Mouse (Mus musculus): ENCODE measurements at regions not wholly inside any gene's neighbourhood (a gene's known extent, or its start where the extent isn't known, plus 50 kb on each side); places are given as distances from the start of the nearest gene placed in this dataset.

- 47% methylated on average over 1 of the region's 1 CpGs for WGBS
- no peak for TF ChIP-seq CTCF (IDR thresholded peaks at IDR 0.05; ENCODE audit: low read depth)
- no peak overlapping the region for H3K27ac ChIP-seq (ENCODE audit: low read depth, low read length)
Observed at GRCm38 (mm10) chr10:37376172-37376571, 237.5 kb upstream of the Marcks start.

GRCm38 (mm10) chr10:37375648-37376047, 236.9 kb upstream of the Marcks start:
- Histone ChIP-seq H3K36me3 (ENCODE audit: control insufficient read depth, insufficient read depth) (no peaks in the 10 kb centered on the region), H3K4me2 (replicated peaks; ENCODE audit: low read depth) (no peak overlapping the region), H3K27me3 (replicated peaks; ENCODE audit: control insufficient read depth, insufficient read depth, low read length) (no peaks in the 10 kb centered on the region), H3K9ac (ENCODE audit: low read depth, low read length) (no peak overlapping the region), H3K9me3 (ENCODE audit: control insufficient read depth) (no peaks in the 10 kb centered on the region), H3K27ac (ENCODE audit: low read depth, low read length) (no peak overlapping the region), H3K4me3 (ENCODE audit: low read depth, low read length) (no peak overlapping the region), H3K4me1 (replicated peaks; ENCODE audit: control insufficient read depth, insufficient read depth, low read length) (no peaks in the 10 kb centered on the region; the same call in 1 of the 2 replicates)
- TF ChIP-seq CTCF (IDR thresholded peaks at IDR 0.05; ENCODE audit: low read depth): no peak
- 67% methylated on average over 1 of the region's 1 CpGs for WGBS
- no peak for ATAC-seq

More at GRCm38 (mm10) chr10:37376172-37376571, 237.5 kb upstream of the Marcks start:
- Histone ChIP-seq H3K27me3 (replicated peaks; ENCODE audit: control insufficient read depth, insufficient read depth, low read length) (no peaks in the 10 kb centered on the region), H3K4me3 (ENCODE audit: low read depth, low read length) (no peak overlapping the region), H3K4me2 (replicated peaks; ENCODE audit: low read depth) (no peak overlapping the region), H3K9me3 (ENCODE audit: control insufficient read depth) (no peaks in the 10 kb centered on the region), H3K4me1 (replicated peaks; ENCODE audit: control insufficient read depth, insufficient read depth, low read length) (no peaks in the 10 kb centered on the region; the same call in 1 of the 2 replicates), H3K36me3 (ENCODE audit: control insufficient read depth, insufficient read depth) (no peaks in the 10 kb centered on the region), H3K9ac (ENCODE audit: low read depth, low read length) (no peak overlapping the region)
- ATAC-seq: no peak

- no peak for ATAC-seq
- H3K27ac ChIP-seq (ENCODE audit: low read depth, low read length): no peak overlapping the region
- 89% methylated on average over 5 of the region's 5 CpGs for WGBS
- no peaks in the 10 kb centered on the region for H3K4me1 ChIP-seq (replicated peaks; ENCODE audit: control insufficient read depth, insufficient read depth, low read length)
- H3K27me3 ChIP-seq (replicated peaks; ENCODE audit: control insufficient read depth, insufficient read depth, low read length): no peaks in the 10 kb centered on the region
- no peaks in the 10 kb centered on the region for H3K9me3 ChIP-seq (ENCODE audit: control insufficient read depth)
- no peak overlapping the region for H3K4me2 ChIP-seq (replicated peaks; ENCODE audit: low read depth)
- no peak overlapping the region for H3K9ac ChIP-seq (ENCODE audit: low read depth, low read length)
- H3K4me3 ChIP-seq (ENCODE audit: low read depth, low read length): no peak overlapping the region
- TF ChIP-seq CTCF (IDR thresholded peaks at IDR 0.05; ENCODE audit: low read depth): no peak
- H3K36me3 ChIP-seq (ENCODE audit: control insufficient read depth, insufficient read depth): no peaks in the 10 kb centered on the region
Observed at GRCm38 (mm10) chr10:37368997-37369679, 230.4 kb upstream of the Marcks start.

GRCm38 (mm10) chr10:37367796-37368195, 229.1 kb upstream of the Marcks start:
- ATAC-seq: no peak
- no peak overlapping the region for H3K27ac ChIP-seq (ENCODE audit: low read depth, low read length)
- H3K4me1 ChIP-seq (replicated peaks; ENCODE audit: control insufficient read depth, insufficient read depth, low read length): no peaks in the 10 kb centered on the region
- no peak for TF ChIP-seq CTCF (IDR thresholded peaks at IDR 0.05; ENCODE audit: low read depth)
- H3K9ac ChIP-seq (ENCODE audit: low read depth, low read length): no peak overlapping the region
- H3K4me3 ChIP-seq (ENCODE audit: low read depth, low read length): no peak overlapping the region
- no peak overlapping the region for H3K4me2 ChIP-seq (replicated peaks; ENCODE audit: low read depth)
- no peaks in the 10 kb centered on the region for H3K27me3 ChIP-seq (replicated peaks; ENCODE audit: control insufficient read depth, insufficient read depth, low read length)
- H3K36me3 ChIP-seq (ENCODE audit: control insufficient read depth, insufficient read depth): no peaks in the 10 kb centered on the region
- H3K9me3 ChIP-seq (ENCODE audit: control insufficient read depth): no peaks in the 10 kb centered on the region
- 84% methylated on average over 4 of the region's 4 CpGs for WGBS

GRCm38 (mm10) chr10:37364506-37364905, 225.8 kb upstream of the Marcks start:
- WGBS: 56% methylated on average over 4 of the region's 4 CpGs

GRCm38 (mm10) chr10:37360985-37361384, 222.3 kb upstream of the Marcks start:
- Histone ChIP-seq H3K4me2 (replicated peaks; ENCODE audit: low read depth) (no peak overlapping the region), H3K4me1 (replicated peaks; ENCODE audit: control insufficient read depth, insufficient read depth, low read length) (no peaks in the 10 kb centered on the region), H3K9me3 (ENCODE audit: control insufficient read depth) (no peaks in the 10 kb centered on the region), H3K4me3 (ENCODE audit: low read depth, low read length) (no peak overlapping the region), H3K9ac (ENCODE audit: low read depth, low read length) (no peak overlapping the region), H3K27ac (ENCODE audit: low read depth, low read length) (no peak overlapping the region), H3K36me3 (ENCODE audit: control insufficient read depth, insufficient read depth) (no peaks in the 10 kb centered on the region), H3K27me3 (replicated peaks; ENCODE audit: control insufficient read depth, insufficient read depth, low read length) (no peaks in the 10 kb centered on the region)
- no peak for TF ChIP-seq CTCF (IDR thresholded peaks at IDR 0.05; ENCODE audit: low read depth)
- ATAC-seq: no peak
- 86% methylated on average over 3 of the region's 3 CpGs for WGBS

More at GRCm38 (mm10) chr10:37364506-37364905, 225.8 kb upstream of the Marcks start:
- H3K4me2 ChIP-seq (replicated peaks; ENCODE audit: low read depth): no peak overlapping the region
- H3K4me3 ChIP-seq (ENCODE audit: low read depth, low read length): no peak overlapping the region
- no peaks in the 10 kb centered on the region for H3K4me1 ChIP-seq (replicated peaks; ENCODE audit: control insufficient read depth, insufficient read depth, low read length)
- ATAC-seq: no peak
- no peak for TF ChIP-seq CTCF (IDR thresholded peaks at IDR 0.05; ENCODE audit: low read depth)
- no peaks in the 10 kb centered on the region for H3K36me3 ChIP-seq (ENCODE audit: control insufficient read depth, insufficient read depth)
- H3K27me3 ChIP-seq (replicated peaks; ENCODE audit: control insufficient read depth, insufficient read depth, low read length): no peaks in the 10 kb centered on the region
- H3K9me3 ChIP-seq (ENCODE audit: control insufficient read depth): no peaks in the 10 kb centered on the region
- no peak overlapping the region for H3K9ac ChIP-seq (ENCODE audit: low read depth, low read length)
- H3K27ac ChIP-seq (ENCODE audit: low read depth, low read length): no peak overlapping the region
